Mouse (Mus musculus): ENCODE results near the gene Card11. TPM values are rescaled to one million over a fixed set of nuclear protein-coding genes. Genes with fewer than 3 reads are reported as not detected.

Card11 gene
- polyA plus RNA-seq, 1 experiment from 2014 or later, result 0.23 TPM

GRCm38 (mm10) chr5:140944382-140945125, 55.8 kb downstream of the Card11 start:
- Histone ChIP-seq H3K27me3 (no peaks in the 10 kb centered on the region), H3K4me3 (replicated peaks) (no peak overlapping the region), H3K9ac (no peak overlapping the region), H3K4me1 (replicated peaks) (peaks cover 3% of the 10 kb centered on the region; the same call in 1 of the 2 replicates), H3K27ac (no peak overlapping the region), H3K9me3 (replicated peaks) (no peaks in the 10 kb centered on the region), H3K36me3 (no peaks in the 10 kb centered on the region), H3K4me2 (no peak overlapping the region)
- ATAC-seq (ENCODE audit: low read depth), result no peak
- DNase-seq, result no peak
- WGBS (ENCODE audit: insufficient replicate concordance), result 60% methylated on average over 18 of the region's 18 CpGs

DNA sequence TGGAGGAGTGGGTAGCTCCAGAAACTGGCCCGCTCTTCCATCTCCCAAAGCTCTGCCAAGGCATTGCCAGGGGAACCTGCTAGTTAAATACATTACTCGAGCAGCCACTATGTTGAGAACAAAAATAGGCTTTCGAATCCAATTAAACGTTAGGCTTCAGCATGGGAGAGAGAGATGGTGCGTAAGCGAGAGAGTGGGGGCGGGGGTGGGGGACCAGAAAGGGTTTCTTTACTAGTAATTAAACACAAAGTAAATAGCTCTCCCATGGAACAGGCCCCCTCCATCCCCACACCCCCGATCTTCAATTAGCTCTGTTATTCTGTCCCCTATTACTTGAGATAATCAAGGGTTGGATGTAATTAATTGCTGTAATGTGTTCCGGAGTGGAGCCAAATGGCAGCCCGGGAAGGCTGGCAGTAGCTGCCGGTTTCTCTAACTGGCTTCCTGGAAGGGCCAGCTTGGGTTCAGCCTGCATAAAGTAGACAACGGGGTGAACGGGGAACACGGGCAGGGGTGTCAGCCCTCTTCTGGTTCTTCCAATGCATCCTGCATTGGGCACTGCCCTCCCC, 59.4 kb downstream of the Card11 start:
- ATAC-seq (ENCODE audit: low read depth) (no peak), DNase-seq (no peak)
- H3K4me1 ChIP-seq (replicated peaks), result no peaks in the 10 kb centered on the region
- no peaks in the 10 kb centered on the region for H3K36me3 ChIP-seq
- H3K27me3 ChIP-seq, result no peaks in the 10 kb centered on the region
- H3K9ac ChIP-seq, result no peak overlapping the region
- 76% methylated on average over 14 of the region's 14 CpGs for WGBS (ENCODE audit: insufficient replicate concordance)
- no peak overlapping the region for H3K4me2 ChIP-seq
- no peak overlapping the region for H3K4me3 ChIP-seq (replicated peaks)
- H3K9me3 ChIP-seq (replicated peaks), result no peaks in the 10 kb centered on the region
- H3K27ac ChIP-seq, result no peak overlapping the region

DNA sequence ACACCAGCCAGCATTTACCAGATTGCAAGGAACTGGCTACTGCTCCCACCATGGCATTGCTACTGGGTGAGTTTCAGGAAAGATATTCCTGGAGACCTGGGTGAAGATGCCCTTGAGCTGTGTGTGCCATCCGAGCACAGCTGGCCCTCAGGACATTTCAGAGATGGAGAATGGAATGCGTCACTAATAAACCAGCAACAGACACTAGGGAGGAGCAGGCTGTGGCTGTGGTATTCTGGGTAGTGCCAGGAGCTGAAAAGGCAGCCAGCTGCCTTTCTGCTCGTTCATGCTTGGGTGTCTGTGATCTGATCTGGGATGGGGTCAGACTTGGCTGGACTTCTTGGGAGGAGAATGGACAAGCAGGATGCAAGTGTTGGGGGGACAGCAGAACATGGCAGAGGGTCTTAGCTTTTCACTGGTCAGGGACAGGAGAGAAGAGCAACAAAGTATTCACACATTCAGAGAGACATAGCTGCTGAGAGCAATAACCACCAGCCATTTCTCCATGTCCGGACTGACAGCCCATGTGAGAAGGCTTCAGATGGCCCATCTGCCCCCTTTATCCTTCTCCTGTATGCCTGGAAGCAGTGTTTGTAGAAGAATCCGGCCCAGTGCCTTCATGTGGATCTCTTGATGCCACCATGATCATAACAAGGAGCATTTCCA, 60.0 kb downstream of the Card11 start:
- DNase-seq, result no peak
- WGBS (ENCODE audit: insufficient replicate concordance), result 48% methylated on average over 5 of the region's 5 CpGs

GRCm38 (mm10) chr5:140936816-140937215, 63.6 kb downstream of the Card11 start:
- ATAC-seq (ENCODE audit: low read depth) (no peak), DNase-seq (no peak)
- H3K4me1 ChIP-seq (replicated peaks), result no peaks in the 10 kb centered on the region
- H3K4me2 ChIP-seq, result no peak overlapping the region
- no peaks in the 10 kb centered on the region for H3K27me3 ChIP-seq
- 75% methylated on average over 7 of the region's 7 CpGs for WGBS (ENCODE audit: insufficient replicate concordance)
- H3K9ac ChIP-seq, result no peak overlapping the region
- H3K9me3 ChIP-seq (replicated peaks), result no peaks in the 10 kb centered on the region
- no peak overlapping the region for H3K4me3 ChIP-seq (replicated peaks)
- H3K27ac ChIP-seq, result no peak overlapping the region
- H3K36me3 ChIP-seq, result no peaks in the 10 kb centered on the region

More for the DNA sequence above, 60.0 kb downstream of the Card11 start:
- Histone ChIP-seq H3K36me3 (no peaks in the 10 kb centered on the region), H3K27me3 (no peaks in the 10 kb centered on the region), H3K27ac (no peak overlapping the region), H3K4me1 (replicated peaks) (no peaks in the 10 kb centered on the region), H3K4me2 (no peak overlapping the region), H3K9me3 (replicated peaks) (no peaks in the 10 kb centered on the region), H3K4me3 (replicated peaks) (no peak overlapping the region), H3K9ac (no peak overlapping the region)
- ATAC-seq (ENCODE audit: low read depth), result no peak

- WGBS (ENCODE audit: insufficient replicate concordance), result 59% methylated on average over 3 of the region's 3 CpGs
- no peaks in the 10 kb centered on the region for H3K9me3 ChIP-seq (replicated peaks)
- DNase-seq, result no peak
- H3K27me3 ChIP-seq, result no peaks in the 10 kb centered on the region
- no peak overlapping the region for H3K4me3 ChIP-seq (replicated peaks)
- H3K4me2 ChIP-seq, result no peak overlapping the region
- no peak overlapping the region for H3K9ac ChIP-seq
- no peak overlapping the region for H3K27ac ChIP-seq
- ATAC-seq (ENCODE audit: low read depth), result no peak
- no peaks in the 10 kb centered on the region for H3K36me3 ChIP-seq
- H3K4me1 ChIP-seq (replicated peaks), result no peaks in the 10 kb centered on the region
Observed at GRCm38 (mm10) chr5:140935848-140936247, 64.5 kb downstream of the Card11 start.

- ATAC-seq (ENCODE audit: low read depth) (no peak), DNase-seq (no peak)
- H3K9me3 ChIP-seq (replicated peaks), result no peaks in the 10 kb centered on the region
- no peak overlapping the region for H3K27ac ChIP-seq
- H3K27me3 ChIP-seq, result no peaks in the 10 kb centered on the region
- no peaks in the 10 kb centered on the region for H3K4me1 ChIP-seq (replicated peaks)
- no peak overlapping the region for H3K4me3 ChIP-seq (replicated peaks)
- WGBS (ENCODE audit: insufficient replicate concordance), result 62% methylated on average over 9 of the region's 9 CpGs
- no peak overlapping the region for H3K9ac ChIP-seq
- no peak overlapping the region for H3K4me2 ChIP-seq
- H3K36me3 ChIP-seq, result no peaks in the 10 kb centered on the region
Observed at GRCm38 (mm10) chr5:140934639-140935315, 65.6 kb downstream of the Card11 start.

GRCm38 (mm10) chr5:140931523-140932229, 68.7 kb downstream of the Card11 start:
- 45% methylated on average over 5 of the region's 5 CpGs for WGBS (ENCODE audit: insufficient replicate concordance)
- no peaks in the 10 kb centered on the region for H3K27me3 ChIP-seq
- no peaks in the 10 kb centered on the region for H3K4me1 ChIP-seq (replicated peaks)
- no peak overlapping the region for H3K9ac ChIP-seq
- no peak for DNase-seq
- no peaks in the 10 kb centered on the region for H3K36me3 ChIP-seq
- H3K4me3 ChIP-seq (replicated peaks), result no peak overlapping the region
- H3K9me3 ChIP-seq (replicated peaks), result no peaks in the 10 kb centered on the region
- no peak for ATAC-seq (ENCODE audit: low read depth)
- no peak overlapping the region for H3K27ac ChIP-seq
- H3K4me2 ChIP-seq, result no peak overlapping the region

DNA sequence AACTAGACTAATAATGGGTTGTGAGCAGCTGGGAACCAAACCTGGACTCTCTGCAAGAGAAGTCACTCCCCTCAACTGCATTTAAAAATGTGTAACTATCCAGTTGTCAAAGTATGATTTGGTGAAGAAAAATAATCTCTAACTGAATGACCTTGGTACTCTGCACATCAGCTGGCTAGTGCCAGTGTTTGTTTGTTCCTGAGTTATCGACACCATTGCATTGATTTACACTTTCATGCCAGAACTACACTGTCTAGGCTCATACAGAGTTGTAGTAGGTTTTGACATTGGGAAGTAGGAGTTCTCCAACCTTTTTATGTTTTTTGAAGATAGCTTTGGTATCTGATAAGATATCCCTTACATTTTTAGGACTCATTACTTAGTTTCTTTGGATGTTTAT, 81.9 kb downstream of the Card11 start:
- WGBS (ENCODE audit: insufficient replicate concordance), result 59% methylated on average over 1 of the region's 1 CpGs

GRCm38 (mm10) chr5:140917807-140918206, 82.6 kb downstream of the Card11 start:
- WGBS (ENCODE audit: insufficient replicate concordance), result 87% methylated on average over 1 of the region's 1 CpGs

More for the DNA sequence above, 81.9 kb downstream of the Card11 start:
- no peaks in the 10 kb centered on the region for H3K27me3 ChIP-seq
- DNase-seq, result no peak
- H3K36me3 ChIP-seq, result no peaks in the 10 kb centered on the region
- no peak overlapping the region for H3K4me3 ChIP-seq (replicated peaks)
- no peak for ATAC-seq (ENCODE audit: low read depth)
- H3K9ac ChIP-seq, result no peak overlapping the region
- H3K4me2 ChIP-seq, result no peak overlapping the region
- H3K27ac ChIP-seq, result no peak overlapping the region
- no peaks in the 10 kb centered on the region for H3K9me3 ChIP-seq (replicated peaks)
- no peaks in the 10 kb centered on the region for H3K4me1 ChIP-seq (replicated peaks)

GRCm38 (mm10) chr5:140910841-140911240, 89.5 kb downstream of the Card11 start:
- H3K4me2 ChIP-seq, result no peak overlapping the region
- no peaks in the 10 kb centered on the region for H3K27me3 ChIP-seq
- no peak for DNase-seq
- ATAC-seq (ENCODE audit: low read depth), result no peak
- H3K4me1 ChIP-seq (replicated peaks), result no peaks in the 10 kb centered on the region
- no peaks in the 10 kb centered on the region for H3K9me3 ChIP-seq (replicated peaks)
- H3K36me3 ChIP-seq, result no peaks in the 10 kb centered on the region
- H3K4me3 ChIP-seq (replicated peaks), result no peak overlapping the region
- no peak overlapping the region for H3K9ac ChIP-seq
- H3K27ac ChIP-seq, result no peak overlapping the region
- WGBS (ENCODE audit: insufficient replicate concordance), result 82% methylated on average over 5 of the region's 5 CpGs

More at GRCm38 (mm10) chr5:140917807-140918206, 82.6 kb downstream of the Card11 start:
- Histone ChIP-seq H3K4me1 (replicated peaks) (no peaks in the 10 kb centered on the region), H3K9me3 (replicated peaks) (no peaks in the 10 kb centered on the region), H3K27me3 (no peaks in the 10 kb centered on the region), H3K4me2 (no peak overlapping the region), H3K4me3 (replicated peaks) (no peak overlapping the region), H3K27ac (no peak overlapping the region), H3K36me3 (no peaks in the 10 kb centered on the region), H3K9ac (no peak overlapping the region)
- DNase-seq (no peak), ATAC-seq (ENCODE audit: low read depth) (no peak)

GRCm38 (mm10) chr5:140900866-140901265, 99.5 kb downstream of the Card11 start:
- Histone ChIP-seq H3K4me2 (no peak overlapping the region), H3K4me1 (replicated peaks) (no peaks in the 10 kb centered on the region), H3K9me3 (replicated peaks) (no peaks in the 10 kb centered on the region), H3K9ac (no peak overlapping the region), H3K27ac (no peak overlapping the region), H3K27me3 (no peaks in the 10 kb centered on the region), H3K36me3 (no peaks in the 10 kb centered on the region), H3K4me3 (replicated peaks) (no peak overlapping the region)
- 74% methylated on average over 13 of the region's 13 CpGs for WGBS (ENCODE audit: insufficient replicate concordance)
- ATAC-seq (ENCODE audit: low read depth) (no peak), DNase-seq (no peak)

Measured in liver, embryonic 13.5 days (tissue).